Mouse (Mus musculus) stomach, postnatal 0 days (tissue): Measurements from ENCODE around the gene Mylpf. TPM values are rescaled to one million over a fixed set of nuclear protein-coding genes. Genes with fewer than 3 reads are reported as not detected.

Experiments
- ATAC-seq: fragments of 200-750 bp; cut with Nextera tagmentation; 2 replicates; pipeline ENCODE4 v1.8.0; 2017; ENCODE audit not compliant: low FRiP score, low TSS enrichment
- DNase-seq: peaks from one replicate; pipeline ENCODE4 v3.0.0-alpha.2; 2016; ENCODE audit warnings: low spot score
- H3K27ac ChIP-seq: fragments of 300-500 bp; sonication (generic); replicated peaks from 2 replicates; pipeline ENCODE4 v1.5.1; 2014; ENCODE audit warnings: mild to moderate bottlenecking, control low read depth
- H3K27me3 ChIP-seq: fragments of 300-500 bp; sonication (generic); 2 replicates; pipeline ENCODE4 v1.6.1; 2014; ENCODE audit warnings: low read length; ENCODE audit not compliant: control insufficient read depth, insufficient read depth
- H3K36me3 ChIP-seq: fragments of 300-500 bp; sonication (generic); 2 replicates; pipeline ENCODE4 v1.6.1; 2014; ENCODE audit warnings: low read length, mixed read lengths; ENCODE audit not compliant: control insufficient read depth, insufficient read depth
- H3K4me1 ChIP-seq: fragments of 300-500 bp; sonication (generic); replicated peaks from 2 replicates; pipeline ENCODE4 v1.6.1; 2014; ENCODE audit warnings: antibody characterized with exemption; ENCODE audit not compliant: control insufficient read depth, insufficient read depth
- H3K4me2 ChIP-seq: fragments of 300-500 bp; sonication (generic); replicated peaks from 2 replicates; pipeline ENCODE4 v1.6.1; 2014; ENCODE audit warnings: low read depth, mild to moderate bottlenecking, control low read depth, moderate library complexity
- H3K4me3 ChIP-seq: fragments of 300-500 bp; sonication (generic); 2 replicates; pipeline ENCODE4 v1.5.1; 2014; ENCODE audit warnings: low read depth, low read length, control low read depth
- H3K9ac ChIP-seq: fragments of 300-500 bp; sonication (generic); 2 replicates; pipeline ENCODE4 v1.6.1; 2014; ENCODE audit warnings: mild to moderate bottlenecking, low read length, control low read depth, mixed read lengths
- H3K9me3 ChIP-seq: fragments of 300-500 bp; sonication (generic); 2 replicates; pipeline ENCODE4 v1.6.1; 2016; ENCODE audit warnings: low read length; ENCODE audit not compliant: control insufficient read depth
- CTCF ChIP-seq: IDR thresholded peaks from 2 replicates; pipeline ENCODE4 v1.5.1; 2016; ENCODE audit warnings: antibody characterized with exemption, low read depth, mild to moderate bottlenecking, moderate library complexity
- EP300 ChIP-seq: optimal IDR thresholded peaks from 2 replicates; pipeline ENCODE3; 2016; ENCODE audit warnings: antibody characterized with exemption
- WGBS: fragments of 180-500 bp; shearing (Covaris S2); extraction: QIAGEN DNeasy Blood & Tissue Kit; methylation state at CpG from one replicate; pipeline ENCODE4 v1.1.7; 2014; 5-methylcytosine and 5-hydroxymethylcytosine counted together
- polyA plus RNA-seq: library from polyadenylated mRNA; unstranded; fragments of >200 nt; fragmentation: Nextera tagmentation; extraction: Ambion mirVana; gene quantifications from 2 replicates; pipeline ENCODE4 v1.2.1, GENCODE M21; 2015

Gene Mylpf
- polyA plus RNA-seq, 1 experiment from 2014 or later: 11.7 TPM

GRCm38 (mm10) chr7:127253341-127253740 lies 44.7 kb downstream of the Mylpf start:
- no peak for TF ChIP-seq CTCF
- no peak for TF ChIP-seq EP300
- H3K27me3 ChIP-seq: no peaks in the 10 kb centered on the region
- 74% methylated on average over 6 of the region's 6 CpGs for WGBS
- DNase-seq (no peak), ATAC-seq (no peak)
- H3K27ac ChIP-seq: peak overlapping the region; percentile 86
- H3K9me3 ChIP-seq: no peaks in the 10 kb centered on the region
- peak overlapping the region; percentile 55 for H3K4me3 ChIP-seq
- H3K9ac ChIP-seq: peak overlapping the region; percentile 60
- peaks cover 3% of the 10 kb centered on the region for H3K4me1 ChIP-seq
- H3K36me3 ChIP-seq: peaks cover 7% of the 10 kb centered on the region; the same call in 1 of the 2 replicates
- H3K4me2 ChIP-seq: peak overlapping the region; percentile 87

GRCm38 (mm10) chr7:127253821-127254769 lies 45.4 kb downstream of the Mylpf start:
- DNase-seq (peak; percentile 95), ATAC-seq (peak; percentile 95)
- TF ChIP-seq CTCF (no peak), EP300 (no peak)
- Histone ChIP-seq H3K27me3 (no peaks in the 10 kb centered on the region), H3K4me2 (peak overlapping the region; percentile 87), H3K4me1 (peaks cover 3% of the 10 kb centered on the region), H3K36me3 (peaks cover 7% of the 10 kb centered on the region; the same call in 1 of the 2 replicates), H3K9ac (peak overlapping the region; percentile 65), H3K27ac (peak overlapping the region; percentile 86), H3K9me3 (no peaks in the 10 kb centered on the region), H3K4me3 (peak overlapping the region; percentile 55)
- under 1% methylated on average over 131 of the region's 136 CpGs for WGBS

- 14% methylated on average over 4 of the region's 4 CpGs for WGBS
- H3K9ac ChIP-seq: peak overlapping the region; percentile 65
- ATAC-seq (no peak), DNase-seq (no peak)
- H3K36me3 ChIP-seq: peaks cover 1% of the 10 kb centered on the region; the same call in 1 of the 2 replicates
- peaks cover 3% of the 10 kb centered on the region for H3K4me1 ChIP-seq
- peak overlapping the region; percentile 87 for H3K4me2 ChIP-seq
- TF ChIP-seq EP300 (no peak), CTCF (no peak)
- no peaks in the 10 kb centered on the region for H3K9me3 ChIP-seq
- H3K4me3 ChIP-seq: peak overlapping the region; percentile 55; the same call in 1 of the 2 replicates
- H3K27me3 ChIP-seq: no peaks in the 10 kb centered on the region
- no peak overlapping the region for H3K27ac ChIP-seq
Observed at GRCm38 (mm10) chr7:127255008-127255407, 46.3 kb downstream of the Mylpf start.

- Histone ChIP-seq H3K9ac (no peak overlapping the region), H3K4me1 (peaks cover 3% of the 10 kb centered on the region), H3K27me3 (no peaks in the 10 kb centered on the region), H3K9me3 (no peaks in the 10 kb centered on the region), H3K4me3 (no peak overlapping the region), H3K4me2 (no peak overlapping the region), H3K27ac (no peak overlapping the region), H3K36me3 (no peaks in the 10 kb centered on the region)
- no peak for TF ChIP-seq EP300
- no peak for TF ChIP-seq CTCF
- ATAC-seq (no peak), DNase-seq (no peak)
- WGBS: 75% methylated on average over 2 of the region's 2 CpGs
Observed at GRCm38 (mm10) chr7:127255965-127256364, 47.3 kb downstream of the Mylpf start.

- DNase-seq (no peak), ATAC-seq (no peak)
- no peak for TF ChIP-seq CTCF
- TF ChIP-seq EP300: no peak
- H3K36me3 ChIP-seq: no peaks in the 10 kb centered on the region
- peaks cover 3% of the 10 kb centered on the region for H3K4me1 ChIP-seq
- H3K27me3 ChIP-seq: no peaks in the 10 kb centered on the region
- H3K9ac ChIP-seq: no peak overlapping the region
- H3K27ac ChIP-seq: no peak overlapping the region
- no peak overlapping the region for H3K4me3 ChIP-seq
- H3K9me3 ChIP-seq: no peaks in the 10 kb centered on the region
- 85% methylated on average over 5 of the region's 5 CpGs for WGBS
- no peak overlapping the region for H3K4me2 ChIP-seq
Observed at GRCm38 (mm10) chr7:127256518-127256917, 47.8 kb downstream of the Mylpf start.
